Mouse (Mus musculus) gastrocnemius, postnatal 14 days (tissue): ENCODE results near the gene Cdk9. TPM values are rescaled to one million over a fixed set of nuclear protein-coding genes. Genes with fewer than 3 reads are reported as not detected.

ENCODE experiments used
- DNase-seq: peaks from one replicate; pipeline ENCODE4 v3.0.0; 2021; ENCODE audit warnings: mixed read lengths
- intact Hi-C: fragments of 180-260 bp; cut with DNase I; formaldehyde crosslinking; loops from one replicate; pipeline ENCODE4 v1.15.1; 2025; ENCODE audit warnings: low total_unique reads
- long read RNA-seq, 2 experiments: library from polyadenylated mRNA; stranded (forward); transcript quantifications; one replicate each; pipeline ENCODE4 v2.0.0; 2021
- total RNA-seq, 2 experiments: library from RNA; stranded (reverse); gene quantifications; 2 replicates each; pipeline ENCODE4 v1.2.3; 2021

Cdk9 gene
- 10 to 100 TPM; 21.3 to 23.9 TPM for total RNA-seq
- long read RNA-seq, experiment 1, transcript Cdk9-201 (7 exons, 1,733 nt), result major isoform, 33 of 39 reads
- long read RNA-seq, experiment 1, partial matches to known transcripts, result 2 of 39 reads
- long read RNA-seq, experiment 1, other reads (novel, unspliced or antisense), result 4 of 39 reads
- long read RNA-seq, experiment 2, transcript Cdk9-201 (7 exons, 1,733 nt), result major isoform, 28 of 32 reads
- long read RNA-seq, experiment 2, partial matches to known transcripts, result 0 of 32 reads
- long read RNA-seq, experiment 2, other reads (novel, unspliced or antisense), result 4 of 32 reads

- intact Hi-C loops, result no loop called here
- DNase-seq, result peak; percentile 93
Measured at GRCm38 (mm10) chr2:32712934-32713817, at the start of gene Cdk9. Cdk9 (minus strand) TSS chr2:32713076.

GRCm38 (mm10) chr2:32761859-32762258 lies 49.0 kb upstream of the Cdk9 start:
- intact Hi-C loops, result no loop called here
- DNase-seq, result no peak

- intact Hi-C loops, result no loop called here
Measured at GRCm38 (mm10) chr2:32761361-32761760, 48.5 kb upstream of the Cdk9 start.

GRCm38 (mm10) chr2:32759001-32759400 lies 46.1 kb upstream of the Cdk9 start:
- intact Hi-C loops, result no loop called here
- no peak for DNase-seq

More at GRCm38 (mm10) chr2:32761361-32761760, 48.5 kb upstream of the Cdk9 start:
- no peak for DNase-seq

GRCm38 (mm10) chr2:32758503-32758902 lies 45.6 kb upstream of the Cdk9 start:
- intact Hi-C loops, result no loop called here

GRCm38 (mm10) chr2:32757056-32757845 lies 44.4 kb upstream of the Cdk9 start, which contains the start of gene Tor2a:
Tor2a (plus strand) TSS chr2:32757234.
- intact Hi-C loops, result no loop called here
- peak; percentile 98 for DNase-seq

More at GRCm38 (mm10) chr2:32758503-32758902, 45.6 kb upstream of the Cdk9 start:
- DNase-seq, result no peak

- intact Hi-C loops, result no loop called here
Measured at GRCm38 (mm10) chr2:32756674-32757055, 43.8 kb upstream of the Cdk9 start.

GRCm38 (mm10) chr2:32752181-32752580 lies 39.3 kb upstream of the Cdk9 start:
- DNase-seq, result no peak
- intact Hi-C loops, result no loop called here

More at GRCm38 (mm10) chr2:32756674-32757055, 43.8 kb upstream of the Cdk9 start:
- no peak for DNase-seq

- intact Hi-C loops, result no loop called here
- DNase-seq, result no peak
Measured at GRCm38 (mm10) chr2:32751665-32752033, 38.8 kb upstream of the Cdk9 start.

GRCm38 (mm10) chr2:32750887-32751664 lies 38.2 kb upstream of the Cdk9 start:
- intact Hi-C loops, result no loop called here
- no peak for DNase-seq

GRCm38 (mm10) chr2:32750199-32750598 lies 37.3 kb upstream of the Cdk9 start:
- intact Hi-C loops, result no loop called here
- DNase-seq, result no peak

- DNase-seq, result no peak
- intact Hi-C loops, result no loop called here
Measured at GRCm38 (mm10) chr2:32749082-32749481, 36.2 kb upstream of the Cdk9 start.

- intact Hi-C loops, result no loop called here
- DNase-seq, result no peak
Measured at GRCm38 (mm10) chr2:32744272-32744982, 31.6 kb upstream of the Cdk9 start.

- intact Hi-C loops, result no loop called here
- DNase-seq, result no peak
Measured at GRCm38 (mm10) chr2:32742173-32742531, 29.3 kb upstream of the Cdk9 start.

- DNase-seq, result peak; percentile 48
- intact Hi-C loops, result no loop called here
Measured at GRCm38 (mm10) chr2:32741273-32742172, 28.6 kb upstream of the Cdk9 start.

GRCm38 (mm10) chr2:32740916-32741272 lies 28.0 kb upstream of the Cdk9 start, which contains the start of gene 6330409D20Rik:
6330409D20Rik (minus strand) TSS chr2:32741016.
- no peak for DNase-seq
- intact Hi-C loops, result no loop called here

GRCm38 (mm10) chr2:32739311-32739710 lies 26.4 kb upstream of the Cdk9 start:
- DNase-seq, result no peak
- intact Hi-C loops, result no loop called here

GRCm38 (mm10) chr2:32737008-32737407 lies 24.1 kb upstream of the Cdk9 start:
- DNase-seq, result no peak
- intact Hi-C loops, result no loop called here
